Mouse (Mus musculus) lung, embryonic 16.5 days (tissue): ENCODE data around the gene Gnas. TPM values are rescaled to one million over a fixed set of nuclear protein-coding genes. Genes with fewer than 3 reads are reported as not detected.

Experiments
- ATAC-seq: fragments of 200-750 bp; cut with Nextera tagmentation; 2 replicates; pipeline ENCODE4 v1.8.0; 2017; ENCODE audit warnings: low read depth, mild to moderate bottlenecking, moderate library complexity
- H3K27ac ChIP-seq: fragments of 300-500 bp; sonication (generic); 2 replicates; pipeline ENCODE4 v1.5.1; 2014; ENCODE audit warnings: mild to moderate bottlenecking, control low read depth, low read length
- H3K27me3 ChIP-seq: fragments of 300-500 bp; sonication (generic); 2 replicates; pipeline ENCODE4 v1.6.1; 2014; ENCODE audit warnings: low read depth, low read length, mixed read lengths; ENCODE audit not compliant: control insufficient read depth, insufficient read depth
- H3K36me3 ChIP-seq: fragments of 300-500 bp; sonication (generic); 2 replicates; pipeline ENCODE4 v1.6.1; 2014; ENCODE audit warnings: low read length; ENCODE audit not compliant: control insufficient read depth, insufficient read depth
- H3K4me1 ChIP-seq: fragments of 300-500 bp; sonication (generic); replicated peaks from 2 replicates; pipeline ENCODE4 v1.6.1; 2014; ENCODE audit warnings: low read length, mixed read lengths; ENCODE audit not compliant: control insufficient read depth, insufficient read depth
- H3K4me2 ChIP-seq: fragments of 300-500 bp; sonication (generic); 2 replicates; pipeline ENCODE4 v1.6.1; 2014; ENCODE audit warnings: low read depth, low read length, control low read depth
- H3K4me3 ChIP-seq: fragments of 300-500 bp; sonication (generic); 2 replicates; pipeline ENCODE4 v1.5.1; 2014; ENCODE audit warnings: mild to moderate bottlenecking, low read length, control low read depth
- H3K9ac ChIP-seq: fragments of 300-500 bp; sonication (generic); 2 replicates; pipeline ENCODE4 v1.6.1; 2014; ENCODE audit warnings: low read length, control low read depth
- H3K9me3 ChIP-seq: fragments of 300-500 bp; sonication (generic); 2 replicates; pipeline ENCODE4 v1.6.1; 2016; ENCODE audit warnings: low read length; ENCODE audit not compliant: control insufficient read depth
- WGBS: fragments of 180-500 bp; shearing (Covaris S2); extraction: QIAGEN DNeasy Blood & Tissue Kit; methylation state at CpG from one replicate; pipeline ENCODE4 v1.1.7; 2014; 5-methylcytosine and 5-hydroxymethylcytosine counted together
- microRNA counts: library from miRNA; unstranded; fragments of <30 nt; microRNA quantifications from one replicate; lab custom pipeline; 2016
- microRNA-seq: library from miRNA; unstranded; fragments of <30 nt; microRNA quantifications from one replicate; pipeline ENCODE4, GENCODE M21; 2016
- polyA plus RNA-seq: library from polyadenylated mRNA; unstranded; fragments of >200 nt; fragmentation: Nextera tagmentation; extraction: Ambion mirVana; gene quantifications from 2 replicates; pipeline ENCODE4 v1.2.1, GENCODE M21; 2015

The Gnas gene
- polyA plus RNA-seq, 1 experiment from 2014 or later = 1,573 TPM

DNA sequence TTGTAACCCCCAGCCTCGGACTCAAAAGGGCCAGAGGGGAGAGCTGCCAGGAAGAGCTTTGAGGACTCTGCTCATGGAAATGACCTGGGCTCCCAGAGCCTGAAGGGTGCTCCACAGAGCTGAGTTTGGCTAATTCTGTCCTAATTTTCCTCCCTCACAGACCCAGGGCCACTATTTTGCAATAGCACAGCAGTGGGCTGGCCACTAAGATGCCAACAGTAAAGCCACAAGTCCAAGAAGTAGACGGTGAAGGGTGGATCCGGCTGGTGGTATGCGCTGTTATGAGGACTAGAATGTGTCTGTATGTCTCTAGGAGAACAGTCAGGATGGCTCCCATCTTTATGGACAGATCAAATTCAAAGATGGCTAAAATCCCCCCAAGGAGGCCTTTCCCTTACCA lies 74.4 kb downstream of the Gnas start:
- no peak overlapping the region for H3K9ac ChIP-seq
- no peaks in the 10 kb centered on the region for H3K27me3 ChIP-seq
- no peaks in the 10 kb centered on the region for H3K9me3 ChIP-seq
- WGBS = 82% methylated on average over 4 of the region's 4 CpGs
- H3K4me3 ChIP-seq = no peak overlapping the region
- no peak for ATAC-seq
- H3K4me1 ChIP-seq = no peaks in the 10 kb centered on the region
- H3K36me3 ChIP-seq = no peaks in the 10 kb centered on the region
- H3K4me2 ChIP-seq = no peak overlapping the region
- H3K27ac ChIP-seq = no peak overlapping the region

DNA sequence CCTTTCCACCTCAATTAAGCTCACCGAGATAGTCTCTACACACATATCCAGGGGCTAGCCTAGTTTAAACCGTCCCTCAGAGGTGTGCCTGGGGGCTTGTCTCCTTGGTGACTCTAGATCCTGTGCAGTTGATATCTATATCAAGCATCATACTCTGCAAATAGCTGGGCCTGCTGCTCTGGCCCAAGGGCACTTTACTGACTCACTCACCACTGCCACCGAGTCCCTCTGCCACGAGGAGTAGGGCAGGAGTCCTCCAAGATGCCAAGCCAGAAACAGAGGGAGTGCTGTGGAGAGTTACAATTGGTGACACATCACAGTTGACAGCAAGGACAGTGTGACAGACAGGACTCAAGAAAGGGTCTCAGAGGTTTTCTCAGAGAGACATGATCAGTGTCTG lies 75.5 kb downstream of the Gnas start:
- Histone ChIP-seq H3K4me3 (no peak overlapping the region), H3K27ac (no peak overlapping the region), H3K4me2 (no peak overlapping the region), H3K27me3 (no peaks in the 10 kb centered on the region), H3K9ac (no peak overlapping the region), H3K9me3 (no peaks in the 10 kb centered on the region), H3K4me1 (no peaks in the 10 kb centered on the region), H3K36me3 (no peaks in the 10 kb centered on the region)
- WGBS = 75% methylated on average over 4 of the region's 4 CpGs
- ATAC-seq = no peak

DNA sequence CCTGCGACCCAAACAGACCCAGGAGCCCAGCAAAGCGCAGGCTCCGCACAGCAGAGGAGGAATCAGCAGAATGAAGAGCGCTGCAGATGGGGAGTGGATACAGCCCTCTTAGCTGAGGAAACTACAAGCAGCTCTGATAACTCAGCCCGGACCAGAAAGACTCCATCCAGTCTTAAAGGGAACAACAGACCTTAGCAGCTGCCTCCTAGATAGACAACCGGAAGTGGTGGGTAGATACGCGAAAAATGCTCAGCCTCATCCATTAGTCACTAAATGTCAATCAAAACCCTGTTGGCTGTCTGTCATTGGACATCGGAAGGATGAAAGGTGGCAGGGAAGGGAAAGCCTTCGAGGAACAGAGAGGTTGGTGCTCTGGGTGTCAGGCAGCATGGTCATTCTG lies 82.5 kb downstream of the Gnas start:
- Histone ChIP-seq H3K9ac (no peak overlapping the region), H3K9me3 (no peaks in the 10 kb centered on the region), H3K4me2 (no peak overlapping the region), H3K27ac (no peak overlapping the region), H3K4me1 (no peaks in the 10 kb centered on the region), H3K36me3 (no peaks in the 10 kb centered on the region), H3K4me3 (no peak overlapping the region), H3K27me3 (no peaks in the 10 kb centered on the region)
- 82% methylated on average over 10 of the region's 10 CpGs for WGBS
- no peak for ATAC-seq

DNA sequence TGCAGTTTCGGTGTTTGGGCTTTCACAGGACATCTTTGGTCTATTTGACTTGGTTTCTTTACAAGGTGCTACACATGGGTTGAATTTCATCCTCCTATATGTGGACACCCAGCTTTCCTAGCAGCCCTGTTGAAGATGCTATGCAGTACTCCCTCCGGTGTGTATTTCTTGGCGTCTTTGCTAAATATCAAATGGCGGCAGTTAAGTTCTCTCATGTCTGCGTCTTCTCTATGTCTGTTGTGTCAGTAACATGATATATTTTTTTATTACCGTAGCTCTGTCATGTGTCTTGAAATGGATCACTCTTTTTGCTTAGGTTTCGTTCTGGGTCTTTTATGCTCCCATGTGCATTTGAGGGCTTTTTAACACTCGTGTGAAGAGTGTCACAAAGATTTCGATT lies 96.9 kb downstream of the Gnas start:
- Histone ChIP-seq H3K4me2 (no peak overlapping the region), H3K9me3 (no peaks in the 10 kb centered on the region), H3K36me3 (no peaks in the 10 kb centered on the region), H3K4me1 (no peaks in the 10 kb centered on the region), H3K27me3 (no peaks in the 10 kb centered on the region), H3K9ac (no peak overlapping the region), H3K27ac (no peak overlapping the region), H3K4me3 (no peak overlapping the region)
- 81% methylated on average over 9 of the region's 9 CpGs for whole genome bisulfite sequencing
- no peak for ATAC-seq

DNA sequence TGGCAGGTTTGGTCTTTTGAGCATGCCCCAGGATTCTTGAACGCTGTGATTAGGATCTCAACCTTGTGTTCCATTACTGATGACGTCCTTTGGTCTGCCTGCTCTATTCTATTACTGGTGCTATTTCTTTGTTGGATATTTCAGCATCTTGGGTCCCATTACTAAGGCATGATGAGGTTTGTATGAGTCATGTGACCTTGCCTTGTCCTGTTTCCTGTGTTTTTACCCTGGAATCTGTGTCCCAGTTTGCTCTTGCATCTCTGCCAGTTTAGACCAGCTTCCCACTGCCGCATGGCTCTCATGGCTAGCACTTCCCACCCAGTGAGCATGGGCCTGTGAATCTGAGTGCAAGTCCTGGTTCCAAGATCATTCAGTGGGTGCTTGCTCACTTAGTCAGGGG lies 107.8 kb downstream of the Gnas start:
- Histone ChIP-seq H3K4me1 (no peaks in the 10 kb centered on the region), H3K9me3 (peaks cover 3% of the 10 kb centered on the region; the same call in 1 of the 2 replicates), H3K36me3 (no peaks in the 10 kb centered on the region), H3K4me2 (no peak overlapping the region), H3K4me3 (no peak overlapping the region), H3K27ac (no peak overlapping the region), H3K27me3 (no peaks in the 10 kb centered on the region), H3K9ac (no peak overlapping the region)
- WGBS = 87% methylated on average over 3 of the region's 3 CpGs
- no peak for ATAC-seq

DNA sequence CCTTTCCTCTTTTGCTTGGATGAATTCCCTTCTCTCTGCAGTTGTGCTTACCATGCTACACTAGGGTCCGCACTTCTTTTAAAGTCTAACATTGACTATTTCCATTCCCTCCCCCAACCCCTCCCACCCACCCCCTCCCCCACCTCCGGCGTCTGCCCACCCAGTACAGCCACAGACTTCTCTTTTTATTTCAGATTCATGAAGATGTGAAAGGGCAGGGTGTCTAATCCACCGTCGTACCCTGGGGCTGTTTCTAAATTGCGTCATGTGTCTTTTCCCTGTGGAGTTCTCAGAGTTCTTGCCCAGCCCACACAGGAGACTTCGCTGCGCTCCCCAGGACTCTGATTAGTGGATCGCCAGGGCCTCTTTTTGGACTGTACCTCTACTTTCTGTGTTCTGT lies 108.4 kb downstream of the Gnas start:
- Histone ChIP-seq H3K27ac (no peak overlapping the region), H3K9ac (no peak overlapping the region), H3K36me3 (no peaks in the 10 kb centered on the region), H3K27me3 (no peaks in the 10 kb centered on the region), H3K4me1 (no peaks in the 10 kb centered on the region), H3K9me3 (peaks cover 3% of the 10 kb centered on the region; the same call in 1 of the 2 replicates), H3K4me2 (no peak overlapping the region), H3K4me3 (no peak overlapping the region)
- ATAC-seq = no peak
- WGBS = 81% methylated on average over 9 of the region's 9 CpGs

DNA sequence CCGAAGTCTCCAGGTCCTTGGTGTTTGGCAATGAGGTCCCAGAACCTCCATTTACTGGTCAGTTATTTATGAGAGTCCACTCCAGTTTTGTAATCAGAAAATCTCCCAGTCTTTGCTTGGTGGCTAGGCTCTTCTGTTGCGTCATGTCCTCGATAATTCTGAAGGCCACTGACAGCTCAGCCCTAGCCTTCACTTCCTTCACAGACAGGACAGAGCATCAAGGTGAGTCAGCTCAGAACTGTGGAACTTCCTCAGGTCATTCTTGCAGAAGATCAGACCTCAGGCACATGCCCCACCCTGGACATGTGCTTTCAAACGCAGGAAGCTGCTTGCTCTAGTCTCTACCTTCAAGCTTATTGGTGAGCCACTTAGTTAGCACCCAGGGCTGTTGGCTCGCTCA lies 109.3 kb downstream of the Gnas start:
- 72% methylated on average over 5 of the region's 5 CpGs for WGBS
- no peaks in the 10 kb centered on the region for H3K36me3 ChIP-seq
- H3K4me3 ChIP-seq = no peak overlapping the region
- H3K27me3 ChIP-seq = no peaks in the 10 kb centered on the region
- H3K9ac ChIP-seq = no peak overlapping the region
- no peak for ATAC-seq
- no peak overlapping the region for H3K4me2 ChIP-seq
- no peaks in the 10 kb centered on the region for H3K4me1 ChIP-seq
- peaks cover 3% of the 10 kb centered on the region; the same call in 1 of the 2 replicates for H3K9me3 ChIP-seq
- H3K27ac ChIP-seq = no peak overlapping the region

MicroRNAs encoded within 50 kb of the gene (microRNA counts, 519-probe panel; counts per million panel counts)
- microRNA mmu-miR-296-3p (lab: Ali Mortazavi, UCI) (not detected), microRNA mmu-miR-296-5p (lab: Ali Mortazavi, UCI) (3,668 counts per million, percentile 74 among the panel's probes with 10 or more counts), microRNA mmu-miR-298 (lab: Ali Mortazavi, UCI) (2,357 counts per million, percentile 41 among the panel's probes with 10 or more counts)

Small RNAs within 50 kb of the gene (microRNA-seq; reads per million reads assigned to microRNA genes)
- gene Gm27591 = not detected
- 3,493 reads per million, percentile 87 among the genes with 10 or more reads in this experiment for gene Mir296
- 2,134 reads per million, percentile 82 among the genes with 10 or more reads in this experiment for gene Mir298

Other genes with a start within 250 kb of the Gnas start
- gene Stx16, start 208.0 kb upstream of the Gnas start, polyA plus RNA-seq = 11.3 and 12.1 TPM in 2 replicates
- 61.7 and 68.1 TPM in 2 replicates for gene Npepl1, start 174.0 kb upstream of the Gnas start, polyA plus RNA-seq
- 16.9 and 55.8 TPM in 2 replicates for gene Gm20721, start 62.4 kb downstream of the Gnas start, polyA plus RNA-seq
- gene Nelfcd, start 131.5 kb downstream of the Gnas start, polyA plus RNA-seq = 136 and 140 TPM in 2 replicates
- 228 and 249 TPM in 2 replicates for gene Ctsz, start 154.7 kb downstream of the Gnas start, polyA plus RNA-seq
- 5.6 and 6.7 TPM in 2 replicates for gene Tubb1, start 166.4 kb downstream of the Gnas start, polyA plus RNA-seq
- gene Atp5e, start 179.8 kb downstream of the Gnas start, polyA plus RNA-seq = 794 and 878 TPM in 2 replicates
- gene Prelid3b, start 188.8 kb downstream of the Gnas start, polyA plus RNA-seq = 116 and 117 TPM in 2 replicates